Mouse (Mus musculus): ENCODE results near the gene Ttc36.

DNA sequence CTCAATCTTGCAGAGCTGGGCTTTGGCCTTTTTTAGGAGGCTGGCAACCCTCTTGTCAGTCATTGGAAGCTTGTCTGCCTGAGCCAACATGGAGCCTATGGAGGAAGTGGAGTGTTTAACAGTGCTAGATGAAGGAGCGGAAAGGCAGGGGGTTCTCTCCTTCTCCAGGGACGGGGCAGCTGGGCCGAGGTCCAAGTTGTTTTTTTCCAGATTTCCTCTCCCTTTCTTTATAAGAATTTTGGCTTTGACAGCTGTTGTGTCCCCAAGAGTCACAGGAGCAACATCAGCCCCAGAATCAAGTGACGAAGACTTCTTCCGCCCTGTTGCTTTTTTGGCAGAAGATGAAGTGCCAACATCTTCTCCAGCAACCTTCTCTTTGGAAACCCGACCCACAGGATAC is 44.6 kb upstream of the Ttc36 start:
- no peak for TF ChIP-seq EP300 (optimal IDR thresholded peaks at IDR 0.05)
- TF ChIP-seq CTCF (IDR thresholded peaks at IDR 0.05; ENCODE audit: low read depth): no peak

Measured in stomach, postnatal 0 days (tissue).